Mouse (Mus musculus) heart, adult 2 months (tissue): ENCODE data around the gene Unc45a.

ENCODE experiments used
- CTCF ChIP-seq: fragments of 200-600 bp; IDR thresholded peaks from 2 replicates; pipeline ENCODE4 v1.8.1; 2022; ENCODE audit warnings: antibody characterized with exemption, mild to moderate bottlenecking, moderate library complexity
- EP300 ChIP-seq: fragments of 200-500 bp; IDR thresholded peaks from 2 replicates; pipeline ENCODE4 v1.6.1; 2011; ENCODE audit warnings: low read depth, low read length, control low read depth; ENCODE audit not compliant: insufficient read depth
- POLR2A ChIP-seq: fragments of 200-500 bp; IDR thresholded peaks from 2 replicates; pipeline ENCODE4 v1.6.1; 2011; ENCODE audit warnings: mild to moderate bottlenecking, low read depth, low read length, control low read depth; ENCODE audit not compliant: insufficient read depth

DNA sequence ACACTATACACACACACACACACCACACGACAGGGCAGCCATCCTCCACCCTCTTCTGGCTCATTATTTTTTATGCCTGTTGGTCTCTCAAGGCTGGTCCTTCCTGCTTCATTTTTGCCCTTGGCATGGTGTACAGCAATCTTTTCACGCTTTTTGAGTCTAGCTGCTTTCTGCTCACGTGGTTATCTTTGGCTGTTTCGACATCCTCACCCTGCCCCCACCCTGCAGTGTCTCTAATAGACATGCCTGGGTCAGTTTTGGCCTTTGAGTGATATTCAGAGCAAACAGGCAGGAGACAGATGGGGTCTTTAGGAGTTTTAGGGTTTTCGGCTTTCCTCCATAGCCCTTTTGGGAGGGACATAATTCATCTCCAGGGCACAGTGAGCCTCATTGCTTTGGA, 6.0 kb upstream of the Unc45a start:
- TF ChIP-seq POLR2A (0 out of 2 replicates have a peak, but pooled peaks have one; percentile 23), CTCF (no peak), EP300 (no peak)
